Mouse (Mus musculus) midbrain, embryonic 13.5 days (tissue): ENCODE results near the gene Gm525. TPM values are rescaled to one million over a fixed set of nuclear protein-coding genes. Genes with fewer than 3 reads are reported as not detected.
"Not testable (repeated sequence)": the region's sequence is repeated elsewhere in the genome, so short reads cannot be mapped to it uniquely, and the experiment has no call there.

Experiments
- ATAC-seq: fragments of 200-750 bp; cut with Nextera tagmentation; 2 replicates; pipeline ENCODE4 v1.8.0; 2017; ENCODE audit warnings: mild to moderate bottlenecking, moderate TSS enrichment, moderate library complexity
- H3K27ac ChIP-seq: fragments of 300-500 bp; sonication (generic); 2 replicates; pipeline ENCODE4 v1.5.1; 2015; ENCODE audit warnings: inconsistent platforms, mild to moderate bottlenecking, moderate library complexity
- H3K27me3 ChIP-seq: fragments of 300-500 bp; sonication (generic); 2 replicates; pipeline ENCODE4 v1.6.1; 2015; ENCODE audit warnings: mild to moderate bottlenecking, inconsistent platforms
- H3K36me3 ChIP-seq: fragments of 300-500 bp; sonication (generic); 2 replicates; pipeline ENCODE4 v1.6.1; 2015; ENCODE audit warnings: mild to moderate bottlenecking, inconsistent platforms
- H3K4me1 ChIP-seq: fragments of 300-500 bp; sonication (generic); replicated peaks from 2 replicates; pipeline ENCODE4 v1.6.1; 2015; ENCODE audit warnings: inconsistent platforms
- H3K4me2 ChIP-seq: fragments of 300-500 bp; sonication (generic); replicated peaks from 2 replicates; pipeline ENCODE4 v1.6.1; 2015; ENCODE audit warnings: moderate library complexity, mild to moderate bottlenecking, inconsistent platforms
- H3K4me3 ChIP-seq: fragments of 300-500 bp; sonication (generic); replicated peaks from 2 replicates; pipeline ENCODE4 v1.5.1; 2015; ENCODE audit warnings: mild to moderate bottlenecking, inconsistent platforms
- H3K9ac ChIP-seq: fragments of 300-500 bp; sonication (generic); replicated peaks from 2 replicates; pipeline ENCODE4 v1.6.1; 2015; ENCODE audit warnings: mild to moderate bottlenecking, inconsistent platforms
- H3K9me3 ChIP-seq: fragments of 300-500 bp; sonication (generic); 2 replicates; pipeline ENCODE4 v1.6.1; 2016; ENCODE audit warnings: mild to moderate bottlenecking, inconsistent platforms
- WGBS: fragments of 180-500 bp; shearing (Covaris S2); methylation state at CpG from one replicate; pipeline ENCODE4 v1.1.7; 2015; 5-methylcytosine and 5-hydroxymethylcytosine counted together
- polyA plus RNA-seq: library from polyadenylated mRNA; unstranded; fragments of >200 nt; fragmentation: Nextera tagmentation; extraction: Ambion mirVana; gene quantifications from 2 replicates; pipeline ENCODE4 v1.2.1, GENCODE M21; 2015

The Gm525 gene
- polyA plus RNA-seq, 1 experiment from 2014 or later = not detected

DNA sequence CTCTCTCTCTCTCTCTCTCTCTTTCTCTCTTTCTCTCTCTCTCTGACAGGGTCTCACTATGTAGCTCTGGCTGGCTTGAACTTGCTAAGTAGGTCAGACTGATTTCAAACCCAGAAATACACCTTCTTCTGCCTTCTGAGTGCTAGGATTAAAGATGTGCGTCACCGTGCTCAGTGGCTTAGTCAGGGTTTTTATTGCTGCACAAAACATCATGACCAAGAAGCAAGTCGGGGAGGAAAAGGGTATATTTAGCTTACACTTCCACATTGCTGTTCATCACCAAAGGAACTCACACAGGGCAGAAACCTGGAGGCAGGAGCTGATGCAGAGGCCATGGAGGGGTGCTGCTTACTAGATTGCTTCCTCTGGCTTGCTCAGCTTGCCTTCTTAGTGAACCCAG is 9.1 kb downstream of the Gm525 start:
- not testable (repeated sequence) for H3K4me2 ChIP-seq, H3K9ac ChIP-seq, H3K27ac ChIP-seq, H3K36me3 ChIP-seq, H3K4me3 ChIP-seq, H3K9me3 ChIP-seq, ATAC-seq, H3K4me1 ChIP-seq, H3K27me3 ChIP-seq
- WGBS = 85% methylated on average over 3 of the region's 3 CpGs

DNA sequence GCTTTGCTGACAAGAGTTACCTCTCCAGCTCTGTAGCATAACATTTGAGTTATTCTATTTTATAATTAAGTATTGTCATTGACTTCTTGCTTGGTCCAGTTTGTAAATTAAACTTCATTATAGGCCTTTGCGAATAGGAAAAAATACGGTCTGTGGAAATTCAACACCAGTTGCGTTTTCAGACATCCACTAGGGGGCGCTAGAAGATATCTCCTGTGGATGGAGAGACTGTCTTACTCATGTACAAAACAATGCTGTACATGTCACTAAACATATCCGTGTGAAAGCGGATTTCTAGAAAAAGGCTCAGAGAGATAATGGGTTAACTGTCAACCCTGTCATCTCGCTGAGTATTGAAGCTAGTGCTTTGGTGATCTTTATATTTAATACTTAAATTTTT is 11.0 kb downstream of the Gm525 start:
- H3K4me1 ChIP-seq = no peaks in the 10 kb centered on the region
- H3K27ac ChIP-seq = no peak overlapping the region
- H3K9me3 ChIP-seq = no peaks in the 10 kb centered on the region
- H3K4me3 ChIP-seq = no peak overlapping the region
- WGBS = 45% methylated on average over 7 of the region's 7 CpGs
- no peak overlapping the region for H3K4me2 ChIP-seq
- no peaks in the 10 kb centered on the region for H3K27me3 ChIP-seq
- H3K36me3 ChIP-seq = no peaks in the 10 kb centered on the region
- H3K9ac ChIP-seq = no peak overlapping the region
- ATAC-seq = no peak

DNA sequence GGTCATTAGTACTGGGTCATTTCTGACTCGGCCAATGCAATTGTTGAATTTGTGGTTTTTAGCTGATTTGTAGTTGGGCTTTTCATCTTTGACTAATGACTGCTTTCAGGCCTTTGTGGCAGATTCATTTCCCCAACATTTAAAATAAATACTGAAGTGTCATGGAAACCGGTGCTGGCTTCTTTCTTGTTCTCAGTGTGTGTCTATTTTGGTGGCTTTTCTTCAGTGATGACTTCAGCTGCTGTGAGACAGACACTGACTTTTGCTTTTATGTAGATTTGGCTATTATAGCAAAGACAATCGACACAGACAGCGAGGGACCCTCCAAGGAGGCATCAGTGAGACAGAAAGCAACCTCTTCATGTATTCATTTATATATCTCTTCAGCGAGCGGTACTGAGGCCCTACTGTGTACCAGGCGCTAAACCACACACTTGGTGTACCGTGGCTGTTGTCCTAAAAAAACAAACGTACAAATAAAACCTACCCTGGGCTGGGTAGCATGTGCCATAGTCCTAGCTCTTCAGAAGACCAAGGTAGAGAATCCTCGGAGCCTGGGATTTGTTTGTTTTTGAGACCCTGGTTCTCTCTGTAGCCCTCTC is 12.7 kb downstream of the Gm525 start:
- no peak overlapping the region for H3K4me3 ChIP-seq
- H3K27ac ChIP-seq = no peak overlapping the region
- H3K9me3 ChIP-seq = no peaks in the 10 kb centered on the region
- ATAC-seq = no peak
- H3K27me3 ChIP-seq = no peaks in the 10 kb centered on the region
- H3K9ac ChIP-seq = no peak overlapping the region
- H3K4me1 ChIP-seq = no peaks in the 10 kb centered on the region
- no peak overlapping the region for H3K4me2 ChIP-seq
- WGBS = 77% methylated on average over 10 of the region's 10 CpGs
- H3K36me3 ChIP-seq = no peaks in the 10 kb centered on the region

DNA sequence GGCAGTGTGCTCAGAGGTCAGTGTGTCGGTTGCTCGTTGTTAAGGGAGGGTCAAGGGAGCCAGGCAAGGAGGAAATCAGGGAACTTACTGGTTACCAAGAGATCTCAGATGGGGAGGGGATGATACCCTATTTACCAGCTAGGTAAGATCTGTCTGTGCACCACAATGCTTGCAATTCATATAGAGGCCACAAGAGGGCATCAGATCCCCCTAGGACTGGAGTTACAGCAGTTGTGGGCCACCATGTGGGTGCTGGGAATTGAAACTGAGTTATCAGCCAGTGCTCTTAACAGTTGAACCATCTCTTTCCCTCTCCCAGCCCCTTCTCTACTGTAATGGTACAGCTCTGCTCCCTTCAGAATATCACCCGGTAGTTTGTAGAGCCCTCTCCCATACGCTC is 15.1 kb downstream of the Gm525 start:
- Histone ChIP-seq H3K4me2 (no peak overlapping the region), H3K9me3 (no peaks in the 10 kb centered on the region), H3K4me3 (no peak overlapping the region), H3K4me1 (no peaks in the 10 kb centered on the region), H3K36me3 (no peaks in the 10 kb centered on the region), H3K27ac (no peak overlapping the region), H3K27me3 (no peaks in the 10 kb centered on the region), H3K9ac (no peak overlapping the region)
- no peak for ATAC-seq
- 95% methylated on average over 4 of the region's 4 CpGs for WGBS

DNA sequence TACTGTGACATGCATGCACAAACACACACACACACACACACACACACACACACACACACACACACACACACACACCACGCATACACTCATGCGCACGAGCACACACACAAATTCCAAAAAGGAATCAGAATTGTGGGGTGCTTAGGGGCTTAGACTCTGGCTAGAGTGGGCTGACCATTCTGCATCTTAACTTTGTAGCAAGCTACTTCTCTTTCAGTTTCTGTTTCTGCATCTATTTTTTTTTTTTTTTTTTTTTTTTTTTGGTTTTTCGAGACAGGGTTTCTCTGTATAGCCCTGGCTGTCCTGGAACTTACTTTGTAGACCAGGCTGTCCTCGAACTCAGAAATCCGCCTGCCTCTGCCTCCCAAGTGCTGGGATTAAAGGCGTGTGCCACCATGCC is 16.7 kb downstream of the Gm525 start:
- H3K4me3 ChIP-seq, H3K27ac ChIP-seq, H3K9ac ChIP-seq, H3K9me3 ChIP-seq, H3K4me2 ChIP-seq, H3K36me3 ChIP-seq, H3K4me1 ChIP-seq, ATAC-seq, H3K27me3 ChIP-seq: not testable (repeated sequence)
- 84% methylated on average over 7 of the region's 7 CpGs for WGBS

DNA sequence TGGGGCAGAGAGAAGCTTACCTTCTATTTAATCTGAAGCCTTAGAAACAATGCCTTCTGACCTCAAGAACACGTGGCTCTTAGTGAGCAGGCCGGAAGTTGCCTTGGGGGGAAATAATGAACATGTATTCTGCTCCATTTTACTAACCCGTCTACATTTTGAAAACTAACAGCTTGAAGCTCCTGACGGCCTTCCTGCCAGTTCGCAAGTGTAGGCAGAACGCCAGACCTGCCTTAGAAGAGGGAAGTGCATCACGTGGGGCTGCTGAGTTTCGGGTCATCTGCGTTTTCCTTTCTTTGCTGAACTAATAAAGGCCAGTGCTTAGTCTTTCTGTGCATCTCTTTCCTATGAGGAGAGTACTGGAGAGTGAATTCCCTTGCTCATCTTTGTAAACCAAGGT is 19.1 kb downstream of the Gm525 start:
- Histone ChIP-seq H3K27me3 (no peaks in the 10 kb centered on the region), H3K4me2 (no peak overlapping the region), H3K9ac (no peak overlapping the region), H3K4me3 (no peak overlapping the region), H3K9me3 (no peaks in the 10 kb centered on the region), H3K36me3 (no peaks in the 10 kb centered on the region), H3K4me1 (no peaks in the 10 kb centered on the region), H3K27ac (no peak overlapping the region)
- 83% methylated on average over 9 of the region's 9 CpGs for WGBS
- no peak for ATAC-seq

DNA sequence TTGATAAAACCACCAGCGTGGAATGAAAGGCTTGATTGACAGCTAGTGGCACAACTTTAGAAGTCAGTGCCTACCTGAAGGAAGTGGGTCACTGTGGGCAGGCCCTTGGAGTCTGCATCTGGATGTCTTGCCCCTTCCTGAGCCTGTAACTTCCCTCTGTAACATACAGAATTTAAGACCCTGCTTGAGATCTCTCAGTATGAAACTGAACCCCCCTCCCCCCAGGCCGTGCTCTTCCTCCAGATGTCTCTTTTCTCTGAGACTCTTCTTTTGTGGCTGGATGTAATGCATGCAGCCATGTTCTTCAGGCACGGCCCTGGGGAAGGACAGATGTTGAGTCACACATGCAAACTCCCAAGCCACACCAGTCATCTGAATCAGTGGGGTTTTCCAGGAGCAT is 21.7 kb downstream of the Gm525 start:
- no peak overlapping the region for H3K4me2 ChIP-seq
- H3K9ac ChIP-seq = no peak overlapping the region
- no peak for ATAC-seq
- 79% methylated on average over 3 of the region's 3 CpGs for WGBS
- no peaks in the 10 kb centered on the region for H3K27me3 ChIP-seq
- no peak overlapping the region for H3K27ac ChIP-seq
- no peaks in the 10 kb centered on the region for H3K4me1 ChIP-seq
- H3K9me3 ChIP-seq = no peaks in the 10 kb centered on the region
- no peaks in the 10 kb centered on the region for H3K36me3 ChIP-seq
- H3K4me3 ChIP-seq = no peak overlapping the region

DNA sequence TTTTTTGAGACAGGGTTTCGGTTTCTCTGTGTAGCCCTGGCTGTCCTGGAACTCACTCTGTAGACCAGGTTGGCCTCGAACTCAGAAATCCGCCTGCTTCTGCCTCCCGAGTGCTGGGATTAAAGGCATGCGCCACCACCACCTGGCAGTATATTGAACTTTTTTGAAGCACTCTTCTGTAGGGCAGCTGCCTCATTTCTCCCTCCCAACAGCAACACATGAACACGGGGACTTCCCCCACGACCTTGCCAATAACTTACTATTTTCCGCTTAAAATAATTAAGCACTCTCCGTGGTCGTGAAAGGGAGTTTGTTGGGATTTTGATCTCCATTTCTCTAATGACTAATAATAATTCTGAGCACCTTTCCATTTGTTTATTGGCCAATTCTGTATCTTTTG is 23.7 kb downstream of the Gm525 start:
- H3K4me3 ChIP-seq, ATAC-seq, H3K27ac ChIP-seq, H3K27me3 ChIP-seq, H3K9me3 ChIP-seq, H3K4me2 ChIP-seq, H3K9ac ChIP-seq, H3K36me3 ChIP-seq, H3K4me1 ChIP-seq: not testable (repeated sequence)
- WGBS = 88% methylated on average over 10 of the region's 10 CpGs

DNA sequence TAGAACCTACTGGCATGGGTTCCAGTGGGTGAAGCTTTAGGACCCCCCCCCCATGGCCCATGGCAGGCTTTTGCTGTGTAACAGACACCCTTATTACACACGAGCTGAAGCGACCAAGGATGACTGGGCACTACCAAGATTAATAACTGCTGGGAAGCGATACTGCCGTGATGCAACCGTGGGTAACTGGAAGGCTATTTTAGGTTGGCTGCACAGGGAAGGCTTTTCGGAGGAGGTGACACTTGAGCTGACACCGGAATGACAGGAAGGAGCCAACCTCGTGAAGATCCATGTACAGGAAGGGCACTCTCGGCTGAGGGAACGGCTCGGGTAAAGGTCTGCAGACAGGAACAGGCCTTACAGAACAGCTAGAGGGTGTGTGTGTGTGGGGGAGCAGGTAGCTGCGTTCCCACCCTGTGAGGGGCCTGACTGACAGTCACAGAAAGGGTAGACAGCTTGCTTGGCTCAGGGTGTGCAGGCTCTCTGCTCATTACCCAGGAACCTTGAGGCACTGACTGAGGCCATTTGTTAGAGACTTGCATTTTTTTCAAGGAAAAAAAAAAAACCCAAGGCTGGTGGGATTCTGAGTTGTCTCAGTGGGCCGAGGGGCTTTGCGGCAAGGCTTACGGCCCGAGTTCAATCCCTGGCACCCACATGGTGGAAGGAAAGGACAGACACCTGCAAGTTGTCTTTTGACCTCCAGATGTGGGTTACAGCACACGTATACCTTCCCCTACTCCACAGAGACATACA is 24.6 kb downstream of the Gm525 start:
- Histone ChIP-seq H3K27me3 (peaks cover 4% of the 10 kb centered on the region; the same call in 1 of the 2 replicates), H3K9me3 (no peaks in the 10 kb centered on the region), H3K9ac (no peak overlapping the region), H3K4me1 (peaks cover 5% of the 10 kb centered on the region), H3K4me3 (no peak overlapping the region), H3K36me3 (no peaks in the 10 kb centered on the region), H3K4me2 (no peak overlapping the region), H3K27ac (no peak overlapping the region)
- 86% methylated on average over 17 of the region's 17 CpGs for WGBS
- ATAC-seq = no peak

DNA sequence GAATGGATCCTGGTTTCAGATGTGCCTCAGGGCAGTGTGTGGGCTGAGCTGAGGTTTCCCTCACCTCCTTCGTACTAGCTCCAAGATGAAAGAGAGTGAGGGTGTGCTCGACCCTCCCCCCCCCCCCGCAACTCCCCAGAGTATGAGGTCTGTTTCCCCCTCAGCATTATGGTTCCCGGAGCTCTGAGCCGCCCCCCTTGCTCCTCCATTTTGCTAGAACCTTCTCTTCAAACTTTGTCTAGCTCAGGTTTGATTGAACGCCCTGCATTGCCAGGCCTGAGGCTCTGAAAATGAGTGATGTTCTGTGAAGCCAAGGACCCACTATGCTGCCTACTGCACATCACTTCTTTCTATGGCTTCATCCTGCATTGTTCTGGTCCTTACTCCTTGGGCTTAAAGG is 25.3 kb downstream of the Gm525 start:
- Histone ChIP-seq H3K4me2 (no peak overlapping the region), H3K9me3 (no peaks in the 10 kb centered on the region), H3K27ac (no peak overlapping the region), H3K4me3 (no peak overlapping the region), H3K9ac (no peak overlapping the region), H3K36me3 (no peaks in the 10 kb centered on the region), H3K4me1 (peaks cover 5% of the 10 kb centered on the region), H3K27me3 (peaks cover 4% of the 10 kb centered on the region; the same call in 1 of the 2 replicates)
- WGBS = 83% methylated on average over 6 of the region's 6 CpGs
- no peak for ATAC-seq

DNA sequence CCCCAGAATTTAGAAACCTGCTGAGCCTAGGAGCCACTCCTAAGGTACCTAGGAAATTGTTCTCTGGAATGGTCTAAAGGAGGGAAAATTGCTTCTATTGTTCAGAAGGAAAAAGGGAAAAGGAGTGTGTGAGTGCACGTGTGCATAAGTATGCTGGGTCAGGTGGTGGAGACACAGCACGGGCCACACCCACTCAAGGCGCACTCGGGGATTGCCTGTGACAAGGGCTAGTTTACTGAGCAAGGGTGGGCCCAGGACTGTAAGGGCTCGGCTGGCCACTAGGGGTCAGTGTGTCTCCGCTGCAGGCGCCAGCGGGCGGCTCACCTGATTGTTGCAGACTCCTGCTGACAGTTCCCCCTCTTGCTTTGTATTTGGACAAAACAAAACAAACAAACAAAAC is 26.8 kb downstream of the Gm525 start:
- Histone ChIP-seq H3K9ac (0 out of 2 replicates have a peak overlapping the region, but pooled peaks have one; percentile 11), H3K4me3 (peak overlapping the region; percentile 18; the same call in 1 of the 2 replicates), H3K9me3 (no peaks in the 10 kb centered on the region), H3K4me2 (peak overlapping the region; percentile 47), H3K27ac (no peak overlapping the region), H3K36me3 (no peaks in the 10 kb centered on the region), H3K27me3 (peaks cover 4% of the 10 kb centered on the region; the same call in 1 of the 2 replicates), H3K4me1 (peaks cover 5% of the 10 kb centered on the region)
- peak; percentile 91 for ATAC-seq
- 1% methylated on average over 9 of the region's 9 CpGs for WGBS

DNA sequence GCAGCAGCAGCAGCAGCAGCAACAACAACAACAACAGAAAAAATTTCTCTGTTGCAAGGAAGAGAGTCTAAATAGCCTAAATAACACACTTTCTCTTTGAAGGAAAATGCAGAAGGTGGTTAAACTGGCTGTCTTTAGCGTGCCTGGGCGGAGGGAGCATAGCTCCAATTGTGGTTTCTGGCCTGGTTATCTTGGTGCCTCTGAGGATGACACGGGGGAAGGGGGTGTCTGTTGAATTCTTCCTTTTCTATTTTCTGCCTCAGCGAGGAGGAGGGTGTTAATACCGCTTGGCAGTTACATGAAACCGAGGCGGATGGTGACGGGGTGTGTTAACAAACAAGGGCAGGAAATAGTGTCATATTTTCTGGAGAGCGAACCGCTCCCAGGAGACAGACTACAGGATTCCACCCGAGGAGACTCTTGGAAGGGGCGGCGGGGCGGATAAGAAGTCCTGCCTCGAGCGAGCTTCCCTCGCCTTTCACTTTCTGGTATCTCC is 27.2 kb downstream of the Gm525 start:
- 41% methylated on average over 17 of the region's 17 CpGs for WGBS
- H3K36me3 ChIP-seq = no peaks in the 10 kb centered on the region
- H3K4me1 ChIP-seq = peaks cover 5% of the 10 kb centered on the region
- 0 out of 2 replicates have a peak overlapping the region, but pooled peaks have one; percentile 11 for H3K9ac ChIP-seq
- H3K27me3 ChIP-seq = peaks cover 4% of the 10 kb centered on the region; the same call in 1 of the 2 replicates
- ATAC-seq = peak; percentile 48; the same call in 1 of the 2 replicates
- H3K4me3 ChIP-seq = peak overlapping the region; percentile 18
- H3K4me2 ChIP-seq = peak overlapping the region; percentile 47
- H3K27ac ChIP-seq = no peak overlapping the region
- no peaks in the 10 kb centered on the region for H3K9me3 ChIP-seq
